In the genomic region with DNA sequence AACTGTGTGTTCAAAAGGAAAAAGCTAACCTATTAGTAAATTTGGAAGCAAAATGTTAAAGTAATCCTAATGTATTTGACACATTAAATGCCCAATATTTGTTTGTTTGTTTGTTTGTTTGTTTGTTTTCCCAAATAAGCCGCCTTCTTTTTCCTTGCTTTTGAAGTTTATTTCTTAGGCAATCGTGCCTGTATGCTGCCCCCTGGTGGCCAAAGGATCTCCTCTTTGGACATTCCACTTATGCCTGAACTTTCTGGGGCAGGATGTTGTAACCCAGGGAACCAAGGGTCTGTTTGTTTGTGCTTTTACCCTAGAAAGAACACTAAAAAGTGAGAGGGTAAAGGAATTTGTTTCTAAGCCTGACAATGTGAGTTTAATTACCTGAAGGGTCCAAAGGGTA, we compare ENCODE assay signal across 8 mouse cellular contexts. TPM values are rescaled to one million over a fixed set of nuclear protein-coding genes. Genes with fewer than 3 reads are reported as not detected.
A peak's percentile ranks its signal among the peaks of the same experiment; 100 is the strongest.
DNase-seq lines count a peak whose midpoint lies in the region; ATAC-seq and TF ChIP-seq lines count a peak whose summit lies in the region.

No protein-coding gene starts in this region.

- H3K9me3 ChIP-seq in embryonic facial prominence, embryonic 14.5 days (ENCODE audit: control insufficient read depth, low read length), result no peaks in the 10 kb centered on the region; the same call in 1 of the 2 replicates
- no peaks in the 10 kb centered on the region for H3K9me3 ChIP-seq in lung, postnatal 0 days (ENCODE audit: low read length)

- H3K36me3 ChIP-seq in embryonic facial prominence, embryonic 14.5 days (ENCODE audit: control insufficient read depth, insufficient read depth, low read length), result no peaks in the 10 kb centered on the region
- no peaks in the 10 kb centered on the region for H3K36me3 ChIP-seq in lung, postnatal 0 days (ENCODE audit: insufficient read depth, low read length)

- H3K9ac ChIP-seq in embryonic facial prominence, embryonic 14.5 days (ENCODE audit: low read depth, low read length), result no peak overlapping the region
- H3K9ac ChIP-seq in lung, postnatal 0 days (replicated peaks; ENCODE audit: low read depth), result no peak overlapping the region

- H3K27ac ChIP-seq in bone marrow macrophage, adult 2 months (ENCODE audit: insufficient read depth, low read depth, low read length), result no peak overlapping the region
- H3K27ac ChIP-seq in embryonic facial prominence, embryonic 14.5 days (replicated peaks; ENCODE audit: low read depth, low read length), result no peak overlapping the region
- no peak overlapping the region for H3K27ac ChIP-seq in lung, postnatal 0 days (ENCODE audit: low read length)

- TF ChIP-seq EP300 in lung, postnatal 0 days (IDR thresholded peaks at IDR 0.05), result no peak

- no peak overlapping the region for H3K4me3 ChIP-seq in bone marrow macrophage, adult 2 months (ENCODE audit: insufficient read depth, low read length)
- H3K4me3 ChIP-seq in embryonic facial prominence, embryonic 14.5 days (ENCODE audit: low read depth, low read length), result no peak overlapping the region
- no peak overlapping the region for H3K4me3 ChIP-seq in lung, postnatal 0 days (ENCODE audit: low read depth, low read length)

- no peak for TF ChIP-seq POLR2A in bone marrow macrophage, adult 2 months (IDR thresholded peaks at IDR 0.05; ENCODE audit: borderline replicate concordance, low read depth, low read length)

- ATAC-seq in embryonic facial prominence, embryonic 14.5 days (ENCODE audit: low read depth), result no peak
- 0 out of 2 replicates have a peak, but pooled peaks have one; percentile 36 for ATAC-seq in lung, postnatal 0 days

- DNase-seq in 416B (ENCODE audit: low read depth), result peak; percentile 73
- peak; percentile 68 to 69 for DNase-seq in CD8-positive naive resting alpha-beta T cell, adult 2 months (ENCODE audit: low read depth in 2 of 2, low spot score in 2 of 2)
- DNase-seq in embryonic facial prominence, embryonic 14.5 days (ENCODE audit: low spot score), result peak; percentile 86
- peak; percentile 85 for DNase-seq in kidney, postnatal 14 days
- DNase-seq in lung, postnatal 0 days (ENCODE audit: low spot score), result peak; percentile 90
- peak; percentile 41 to 67 for DNase-seq in right cerebral cortex, postnatal 36 days (ENCODE audit: low spot score in 2 of 2)
- DNase-seq in urinary bladder, postnatal 36 days (ENCODE audit: low spot score in 2 of 2), result peak; percentile 71 to 80

- H3K27me3 ChIP-seq in embryonic facial prominence, embryonic 14.5 days (replicated peaks; ENCODE audit: control insufficient read depth, insufficient read depth, low read length), result no peaks in the 10 kb centered on the region
- no peaks in the 10 kb centered on the region for H3K27me3 ChIP-seq in lung, postnatal 0 days (replicated peaks; ENCODE audit: insufficient read depth, low read length)

- 0 out of 2 replicates have a peak, but pooled peaks cover 3% of the 10 kb centered on the region for H3K4me1 ChIP-seq in bone marrow macrophage, adult 2 months (ENCODE audit: control insufficient read depth, insufficient read depth, low read length)
- H3K4me1 ChIP-seq in embryonic facial prominence, embryonic 14.5 days (ENCODE audit: control insufficient read depth, insufficient read depth, low read length), result no peaks in the 10 kb centered on the region
- no peaks in the 10 kb centered on the region for H3K4me1 ChIP-seq in lung, postnatal 0 days (ENCODE audit: insufficient read depth, low read depth, low read length)

- TF ChIP-seq CTCF in bone marrow macrophage, adult 2 months (IDR thresholded peaks at IDR 0.05; ENCODE audit: low read depth, low read length), result peak; percentile 42; the same call in 1 of the 2 replicates
- TF ChIP-seq CTCF in lung, postnatal 0 days (IDR thresholded peaks at IDR 0.05), result peak; percentile 92

- no peak overlapping the region for H3K4me2 ChIP-seq in embryonic facial prominence, embryonic 14.5 days (ENCODE audit: low read depth, low read length)
- no peak overlapping the region for H3K4me2 ChIP-seq in lung, postnatal 0 days (replicated peaks; ENCODE audit: low read depth, low read length)

- WGBS in embryonic facial prominence, embryonic 14.5 days, result 13% methylated on average over 2 of the region's 2 CpGs
- 7% methylated on average over 2 of the region's 2 CpGs for WGBS in lung, postnatal 0 days

RNA-seq across cellular contexts. Expression of a gene that starts 17.8 kb away (rescaled TPM):
- 45.5 and 47.4 TPM in 2 replicates for polyA plus RNA-seq in bone marrow macrophage, adult 2 months (2012; ENCODE audit: insufficient read depth, insufficient read length, missing spikeins)
- 11.3 and 12.6 TPM in 2 replicates for polyA plus RNA-seq in embryonic facial prominence, embryonic 14.5 days (2014; fragmentation: Nextera tagmentation; extraction: Ambion mirVana)
- 14.8 and 15.5 TPM in 2 replicates for polyA plus RNA-seq in lung, postnatal 0 days (2015; fragmentation: Nextera tagmentation; extraction: Ambion mirVana)

RNA-seq across cellular contexts. Expression of a gene that starts 20.6 kb away (rescaled TPM):
- polyA plus RNA-seq in bone marrow macrophage, adult 2 months (2012; ENCODE audit: insufficient read depth, insufficient read length, missing spikeins), result 8.2 and 9.5 TPM in 2 replicates
- 16.5 and 21.0 TPM in 2 replicates for polyA plus RNA-seq in embryonic facial prominence, embryonic 14.5 days (2014; fragmentation: Nextera tagmentation; extraction: Ambion mirVana)
- polyA plus RNA-seq in lung, postnatal 0 days (2015; fragmentation: Nextera tagmentation; extraction: Ambion mirVana), result 22.1 and 23.0 TPM in 2 replicates
